Mouse (Mus musculus) erythroblast, embryonic 14.5 days (primary cell): ENCODE results near the gene Rpp14. TPM values are rescaled to one million over a fixed set of nuclear protein-coding genes. Genes with fewer than 3 reads are reported as not detected.

Experiments used
- H3K27me3 ChIP-seq: 2 replicates; pipeline ENCODE4 v1.6.1; 2012; ENCODE audit warnings: inconsistent platforms; ENCODE audit not compliant: control insufficient read depth
- H3K36me3 ChIP-seq: 2 replicates; pipeline ENCODE4 v1.6.1; 2012; ENCODE audit warnings: mild to moderate bottlenecking, inconsistent platforms; ENCODE audit not compliant: control insufficient read depth
- H3K4me1 ChIP-seq: 2 replicates; pipeline ENCODE4 v1.6.1; 2012; ENCODE audit warnings: inconsistent platforms; ENCODE audit not compliant: control insufficient read depth
- H3K4me3 ChIP-seq: replicated peaks from 2 replicates; pipeline ENCODE3; 2012; ENCODE audit warnings: moderate library complexity, mild to moderate bottlenecking, inconsistent platforms
- H3K9me3 ChIP-seq: 2 replicates; pipeline ENCODE4 v1.6.1; 2012; ENCODE audit warnings: low read length, inconsistent platforms, mixed read lengths; ENCODE audit not compliant: control insufficient read depth
- GATA1 ChIP-seq: IDR thresholded peaks from 2 replicates; pipeline ENCODE4 v1.6.1; 2012; ENCODE audit warnings: low read length, inconsistent platforms, mixed read lengths
- TAL1 ChIP-seq: IDR thresholded peaks from 3 replicates; pipeline ENCODE4 v1.6.1; 2012; ENCODE audit warnings: low read length, inconsistent platforms, mixed read lengths
- polyA plus RNA-seq: library from polyadenylated mRNA; stranded (reverse); fragments of >175 nt; gene quantifications from 2 replicates; pipeline ENCODE4 v1.2.3, GENCODE M21; 2012

Rpp14 gene
- polyA plus RNA-seq, 1 experiment: 0.06 TPM

DNA sequence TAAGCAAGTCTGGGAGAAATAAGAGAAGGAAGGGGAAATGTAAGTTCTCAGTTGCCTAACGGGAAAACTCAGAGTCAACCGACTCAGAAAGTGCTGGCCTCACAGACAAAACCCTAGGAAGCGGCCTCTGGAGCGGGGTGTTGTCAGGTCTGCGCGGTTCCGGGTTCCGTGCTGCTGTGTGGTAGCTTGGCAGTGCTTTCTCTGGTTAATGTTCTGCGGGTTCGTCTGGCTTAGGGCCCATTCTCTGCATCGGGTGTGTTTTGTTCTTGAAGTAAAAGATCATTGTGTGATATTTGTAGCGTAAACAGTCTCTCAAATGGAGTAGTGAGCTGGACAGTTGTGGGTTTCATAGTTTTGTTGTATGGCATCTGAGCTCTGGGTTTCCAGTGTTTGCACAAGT is 22.5 kb downstream of the Rpp14 start:
- TF ChIP-seq GATA1: no peak
- TF ChIP-seq TAL1: no peak
- no peak overlapping the region for H3K4me3 ChIP-seq
- peaks cover 19% of the 10 kb centered on the region for H3K4me1 ChIP-seq
- no peaks in the 10 kb centered on the region for H3K9me3 ChIP-seq
- no peaks in the 10 kb centered on the region for H3K36me3 ChIP-seq
- peaks cover 14% of the 10 kb centered on the region for H3K27me3 ChIP-seq

DNA sequence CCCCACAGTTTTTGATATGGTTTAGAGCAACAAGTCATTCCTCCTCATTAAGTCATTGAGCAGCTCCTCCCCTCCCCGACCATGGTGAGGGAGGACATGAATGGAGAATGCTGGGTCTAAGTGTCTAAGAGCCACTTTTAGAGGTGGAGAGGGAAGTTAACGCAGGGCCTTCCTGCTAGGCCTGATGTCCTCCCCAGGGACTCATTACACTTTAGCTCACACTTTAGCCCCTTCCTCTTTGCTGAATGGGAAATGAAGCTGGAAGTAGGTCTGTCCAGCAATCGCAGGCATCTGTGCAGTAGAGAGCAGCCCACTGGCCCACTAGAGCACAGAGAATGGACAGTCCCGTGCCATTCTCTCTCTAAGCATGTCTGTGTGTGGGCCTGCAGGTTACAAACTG is 27.9 kb downstream of the Rpp14 start:
- no peak overlapping the region for H3K4me3 ChIP-seq
- no peaks in the 10 kb centered on the region for H3K36me3 ChIP-seq
- H3K27me3 ChIP-seq: no peaks in the 10 kb centered on the region
- TF ChIP-seq TAL1 (no peak), GATA1 (no peak)
- H3K4me1 ChIP-seq: no peaks in the 10 kb centered on the region
- H3K9me3 ChIP-seq: no peaks in the 10 kb centered on the region

DNA sequence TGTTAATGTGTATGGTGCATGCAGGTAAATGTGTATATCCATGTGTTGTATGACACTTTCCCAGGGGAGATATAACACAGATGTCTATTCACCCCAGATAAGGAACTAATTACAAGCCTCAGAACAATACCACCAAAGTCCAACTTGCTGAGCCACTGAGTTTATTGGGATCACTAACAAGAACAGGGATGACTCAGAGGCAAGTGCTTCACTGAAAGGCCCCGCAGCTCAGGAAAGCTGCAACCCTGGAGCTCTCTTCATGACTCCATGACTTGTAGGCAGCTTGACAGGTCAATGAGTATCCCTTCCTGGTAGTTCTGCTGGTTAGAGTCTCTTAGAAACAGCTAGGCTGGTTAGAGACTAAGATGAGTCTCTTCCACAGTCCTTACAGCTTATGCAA is 28.8 kb downstream of the Rpp14 start:
- TF ChIP-seq GATA1: no peak
- TF ChIP-seq TAL1: no peak
- Histone ChIP-seq H3K27me3 (no peaks in the 10 kb centered on the region), H3K9me3 (no peaks in the 10 kb centered on the region), H3K36me3 (no peaks in the 10 kb centered on the region), H3K4me1 (no peaks in the 10 kb centered on the region), H3K4me3 (no peak overlapping the region)

DNA sequence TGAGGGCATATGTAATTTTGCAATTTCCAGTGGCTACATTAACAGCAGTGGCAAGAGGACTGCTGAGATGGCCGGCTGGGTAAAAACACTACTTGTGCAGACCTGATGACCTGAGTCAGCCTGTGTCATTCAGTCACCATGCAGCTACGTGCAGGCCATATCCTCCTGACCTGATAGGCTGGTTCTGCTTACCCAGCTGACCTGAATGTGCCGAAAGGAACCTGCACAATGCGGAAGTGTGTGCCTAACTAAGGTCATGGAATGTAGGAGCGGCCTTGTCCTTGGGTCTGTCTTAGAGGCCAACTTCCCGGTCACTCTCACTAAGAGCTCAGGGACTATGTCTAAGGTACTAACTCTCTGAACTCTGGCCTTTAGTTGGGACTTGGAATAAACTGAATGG is 31.4 kb downstream of the Rpp14 start:
- Histone ChIP-seq H3K4me3 (no peak overlapping the region), H3K4me1 (no peaks in the 10 kb centered on the region), H3K9me3 (no peaks in the 10 kb centered on the region), H3K27me3 (no peaks in the 10 kb centered on the region), H3K36me3 (no peaks in the 10 kb centered on the region)
- TF ChIP-seq TAL1: no peak
- no peak for TF ChIP-seq GATA1

DNA sequence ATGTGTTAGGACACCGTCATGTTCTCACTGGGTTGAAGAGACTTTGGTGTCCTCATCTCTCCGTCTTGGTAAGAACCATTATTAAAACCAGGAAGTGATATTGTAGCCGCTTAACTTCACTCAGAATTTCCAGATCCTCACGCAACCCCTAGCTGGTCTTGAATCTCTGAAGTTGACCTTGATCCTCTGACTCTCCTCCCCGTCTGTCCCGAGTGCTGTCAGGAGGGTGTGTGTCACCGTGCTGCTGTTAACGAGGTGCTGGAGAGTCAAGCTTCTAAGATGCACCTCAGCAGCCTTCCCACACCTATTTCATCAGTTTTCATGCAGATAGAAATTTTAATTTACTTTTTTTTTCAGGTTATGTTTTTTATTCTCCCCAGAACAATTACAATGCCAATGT is 31.9 kb downstream of the Rpp14 start:
- TF ChIP-seq GATA1 (no peak), TAL1 (no peak)
- H3K27me3 ChIP-seq: no peaks in the 10 kb centered on the region
- H3K4me3 ChIP-seq: no peak overlapping the region
- H3K4me1 ChIP-seq: no peaks in the 10 kb centered on the region
- no peaks in the 10 kb centered on the region for H3K9me3 ChIP-seq
- H3K36me3 ChIP-seq: no peaks in the 10 kb centered on the region

DNA sequence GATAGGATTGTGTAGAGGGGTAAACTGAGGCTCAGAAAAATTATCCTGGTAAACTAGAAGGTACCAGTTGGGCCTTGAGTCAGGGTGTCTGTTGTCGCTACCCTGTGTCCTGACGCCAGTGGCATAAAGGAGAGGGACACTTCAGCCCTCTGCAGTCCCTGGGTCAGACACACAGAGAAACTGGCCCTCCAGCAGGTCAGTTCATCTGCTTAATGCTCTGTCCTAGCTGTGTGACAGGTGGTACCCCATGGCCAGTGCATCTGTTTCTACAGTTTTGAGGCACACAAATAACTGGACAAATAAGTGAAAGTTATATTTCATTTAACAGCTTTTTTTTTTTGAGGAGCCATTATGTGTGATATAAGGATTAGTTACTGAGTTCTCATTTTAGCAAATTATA is 33.4 kb downstream of the Rpp14 start:
- Histone ChIP-seq H3K36me3 (no peaks in the 10 kb centered on the region), H3K4me3 (no peak overlapping the region), H3K4me1 (no peaks in the 10 kb centered on the region), H3K9me3 (no peaks in the 10 kb centered on the region), H3K27me3 (no peaks in the 10 kb centered on the region)
- TF ChIP-seq GATA1: no peak
- TF ChIP-seq TAL1: no peak

DNA sequence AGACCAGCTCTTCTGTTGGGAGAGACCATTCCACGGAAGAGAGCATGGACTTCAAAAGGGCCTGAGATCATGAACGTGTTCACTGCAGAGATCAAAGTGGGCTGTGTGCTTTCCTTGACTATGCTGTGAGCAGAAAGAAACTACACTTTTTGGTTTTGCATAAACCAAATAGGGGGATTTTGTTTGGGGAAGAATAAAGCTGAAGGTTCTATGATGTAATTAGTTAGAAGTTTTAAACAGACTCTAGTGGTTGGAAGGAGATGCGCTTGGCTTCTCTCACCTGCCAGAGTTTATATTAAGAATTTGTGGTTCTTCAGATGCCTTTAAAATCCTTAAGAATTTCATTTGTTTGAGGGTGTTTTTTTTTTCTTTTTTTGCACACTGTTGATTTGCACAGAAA is 34.1 kb downstream of the Rpp14 start:
- Histone ChIP-seq H3K36me3 (no peaks in the 10 kb centered on the region), H3K4me1 (no peaks in the 10 kb centered on the region), H3K9me3 (no peaks in the 10 kb centered on the region), H3K27me3 (no peaks in the 10 kb centered on the region), H3K4me3 (no peak overlapping the region)
- TF ChIP-seq TAL1 (no peak), GATA1 (no peak)

DNA sequence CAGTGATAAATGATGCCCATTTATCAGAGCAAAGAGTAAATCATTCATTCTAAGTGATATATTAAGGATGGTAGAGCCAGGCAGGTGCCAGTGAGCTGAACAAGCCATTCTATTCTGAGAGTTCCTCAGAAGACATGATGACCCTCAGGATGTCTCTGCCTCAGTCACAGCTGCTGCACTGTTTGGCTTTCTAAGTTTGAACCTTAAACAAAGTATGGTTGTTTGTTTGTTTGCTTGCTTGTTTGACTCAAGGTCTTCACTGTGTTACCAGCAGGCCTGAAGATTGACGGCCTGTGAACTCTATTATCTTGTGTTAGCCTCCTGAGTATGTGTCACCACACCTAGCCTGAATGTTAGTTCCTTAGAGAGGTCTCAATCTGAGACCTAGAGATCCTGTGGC is 34.6 kb downstream of the Rpp14 start:
- Histone ChIP-seq H3K4me3 (no peak overlapping the region), H3K9me3 (no peaks in the 10 kb centered on the region), H3K27me3 (no peaks in the 10 kb centered on the region), H3K4me1 (no peaks in the 10 kb centered on the region), H3K36me3 (no peaks in the 10 kb centered on the region)
- TF ChIP-seq TAL1 (no peak), GATA1 (no peak)

DNA sequence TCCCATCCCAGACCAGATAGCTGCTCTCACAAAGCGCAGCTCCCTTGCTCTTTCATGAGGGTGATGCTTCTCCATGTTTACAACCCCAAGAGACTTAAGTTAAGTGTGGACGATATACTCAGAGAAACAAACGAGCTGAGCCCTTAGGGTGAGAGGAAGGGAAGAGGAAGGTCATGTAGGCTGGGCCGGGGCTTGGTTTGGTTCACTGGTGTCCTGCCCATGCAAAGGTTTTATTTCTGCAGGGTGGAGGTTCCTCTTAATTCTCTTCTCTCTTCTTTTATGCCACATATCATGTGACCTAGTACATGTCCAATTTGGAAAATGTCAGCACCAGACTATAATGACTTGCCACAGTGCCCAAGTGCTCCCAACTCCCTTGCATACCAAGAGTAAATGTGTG is 35.6 kb downstream of the Rpp14 start:
- no peaks in the 10 kb centered on the region; the same call in 1 of the 2 replicates for H3K36me3 ChIP-seq
- no peaks in the 10 kb centered on the region for H3K4me1 ChIP-seq
- no peaks in the 10 kb centered on the region for H3K27me3 ChIP-seq
- H3K9me3 ChIP-seq: no peaks in the 10 kb centered on the region
- no peak overlapping the region for H3K4me3 ChIP-seq
- TF ChIP-seq GATA1: no peak
- TF ChIP-seq TAL1: no peak

DNA sequence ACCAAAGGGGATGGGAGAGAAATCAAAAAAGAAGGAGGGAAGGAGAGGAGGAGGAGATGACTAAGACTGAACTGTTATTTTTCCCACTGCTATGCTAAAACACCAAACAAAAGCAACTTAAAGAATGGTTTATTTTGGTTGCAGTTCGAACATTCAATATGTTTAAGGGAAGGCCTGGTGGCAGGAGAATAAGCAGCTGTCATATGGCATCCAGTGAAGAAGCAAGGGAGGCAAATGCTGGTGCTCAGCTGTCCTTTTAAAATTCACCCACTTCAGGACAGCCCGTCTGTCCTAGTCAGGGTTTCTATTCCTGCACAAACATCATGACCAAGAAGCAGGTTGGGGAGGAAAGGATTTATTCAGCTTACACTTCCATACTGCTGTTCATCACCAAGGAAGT is 37.2 kb downstream of the Rpp14 start:
- no peaks in the 10 kb centered on the region for H3K27me3 ChIP-seq
- no peak overlapping the region for H3K4me3 ChIP-seq
- H3K4me1 ChIP-seq: no peaks in the 10 kb centered on the region
- TF ChIP-seq GATA1 (no peak), TAL1 (no peak)
- peaks cover 5% of the 10 kb centered on the region for H3K36me3 ChIP-seq
- no peaks in the 10 kb centered on the region for H3K9me3 ChIP-seq
